Mouse (Mus musculus) ES-E14 (cell line): ENCODE measurements around the gene Zfp106.

Experiments
- CHD2 ChIP-seq: IDR thresholded peaks from 2 replicates; pipeline ENCODE4 v1.6.1; 2014; ENCODE audit warnings: mild to moderate bottlenecking, low read depth, low read length, inconsistent platforms
- HCFC1 ChIP-seq: IDR thresholded peaks from 2 replicates; pipeline ENCODE4 v1.6.1; 2012; ENCODE audit warnings: low read length, inconsistent platforms, borderline replicate concordance; ENCODE audit not compliant: insufficient read depth
- ZNF384 ChIP-seq: IDR thresholded peaks from 2 replicates; pipeline ENCODE4 v1.6.1; 2012; ENCODE audit warnings: low read depth, low read length, inconsistent platforms

GRCm38 (mm10) chr2:120514181-120514580 lies 49.5 kb downstream of the Zfp106 start:
- TF ChIP-seq ZNF384 (no peak), CHD2 (no peak), HCFC1 (no peak)
